Mouse (Mus musculus) forebrain, postnatal 0 days (tissue): ENCODE data around the gene Cdc42se1. TPM values are rescaled to one million over a fixed set of nuclear protein-coding genes. Genes with fewer than 3 reads are reported as not detected.
A peak's percentile ranks its signal among the peaks of the same experiment; 100 is the strongest.

Experiments used
- ATAC-seq: fragments of 200-750 bp; cut with Nextera tagmentation; 2 replicates; pipeline ENCODE4 v1.8.0; 2017; ENCODE audit warnings: mild to moderate bottlenecking, moderate library complexity
- DNase-seq: peaks from one replicate; pipeline ENCODE4 v3.0.0-alpha.2; 2015
- H3K27ac ChIP-seq: fragments of 300-500 bp; sonication (generic); 2 replicates; pipeline ENCODE4 v1.5.1; 2014; ENCODE audit warnings: low read depth, mild to moderate bottlenecking, antibody characterized with exemption, low read length, moderate library complexity, mixed read lengths
- H3K27me3 ChIP-seq: fragments of 300-500 bp; sonication (generic); 2 replicates; pipeline ENCODE4 v1.6.1; 2014; ENCODE audit warnings: mild to moderate bottlenecking, low read length, mixed read lengths; ENCODE audit not compliant: insufficient read depth
- H3K36me3 ChIP-seq: fragments of 300-500 bp; sonication (generic); 2 replicates; pipeline ENCODE4 v1.6.1; 2014; ENCODE audit warnings: mild to moderate bottlenecking, moderate library complexity; ENCODE audit not compliant: insufficient read depth
- H3K4me1 ChIP-seq: fragments of 300-500 bp; sonication (generic); 2 replicates; pipeline ENCODE4 v1.6.1; 2014; ENCODE audit warnings: antibody characterized with exemption; ENCODE audit not compliant: insufficient read depth
- H3K4me2 ChIP-seq: fragments of 300-500 bp; sonication (generic); 2 replicates; pipeline ENCODE4 v1.6.1; 2014; ENCODE audit warnings: low read depth, mild to moderate bottlenecking, moderate library complexity
- H3K4me3 ChIP-seq: fragments of 300-500 bp; sonication (generic); 2 replicates; pipeline ENCODE4 v1.5.1; 2014; ENCODE audit warnings: low read depth, low read length, mixed read lengths
- H3K9ac ChIP-seq: fragments of 300-500 bp; sonication (generic); 2 replicates; pipeline ENCODE4 v1.6.1; 2014; ENCODE audit warnings: mild to moderate bottlenecking
- H3K9me3 ChIP-seq: fragments of 300-500 bp; sonication (generic); 2 replicates; pipeline ENCODE4 v1.6.1; 2016; ENCODE audit warnings: low read length
- CTCF ChIP-seq: sonication (generic); IDR thresholded peaks from 2 replicates; pipeline ENCODE4 v1.5.1; 2016; ENCODE audit warnings: antibody characterized with exemption, control low read depth, low read depth
- WGBS: fragments of 180-500 bp; shearing (Covaris S2); extraction: QIAGEN DNeasy Blood & Tissue Kit; methylation state at CpG from one replicate; pipeline ENCODE4 v1.1.7; 2014; 5-methylcytosine and 5-hydroxymethylcytosine counted together
- polyA plus RNA-seq: library from polyadenylated mRNA; unstranded; fragments of >200 nt; fragmentation: Nextera tagmentation; extraction: Ambion mirVana; gene quantifications from 2 replicates; pipeline ENCODE4 v1.2.1, GENCODE M21; 2015
- total RNA-seq: library from RNA; depleted of rRNA; stranded (reverse); fragments of >200 nt; gene quantifications from 2 replicates; pipeline ENCODE4 v1.2.3, GENCODE M21; 2014; rRNA removed

The Cdc42se1 gene
- total RNA-seq = 55.7 and 68.0 TPM in 2 replicates
- polyA plus RNA-seq = 54.2 and 54.9 TPM in 2 replicates

DNA sequence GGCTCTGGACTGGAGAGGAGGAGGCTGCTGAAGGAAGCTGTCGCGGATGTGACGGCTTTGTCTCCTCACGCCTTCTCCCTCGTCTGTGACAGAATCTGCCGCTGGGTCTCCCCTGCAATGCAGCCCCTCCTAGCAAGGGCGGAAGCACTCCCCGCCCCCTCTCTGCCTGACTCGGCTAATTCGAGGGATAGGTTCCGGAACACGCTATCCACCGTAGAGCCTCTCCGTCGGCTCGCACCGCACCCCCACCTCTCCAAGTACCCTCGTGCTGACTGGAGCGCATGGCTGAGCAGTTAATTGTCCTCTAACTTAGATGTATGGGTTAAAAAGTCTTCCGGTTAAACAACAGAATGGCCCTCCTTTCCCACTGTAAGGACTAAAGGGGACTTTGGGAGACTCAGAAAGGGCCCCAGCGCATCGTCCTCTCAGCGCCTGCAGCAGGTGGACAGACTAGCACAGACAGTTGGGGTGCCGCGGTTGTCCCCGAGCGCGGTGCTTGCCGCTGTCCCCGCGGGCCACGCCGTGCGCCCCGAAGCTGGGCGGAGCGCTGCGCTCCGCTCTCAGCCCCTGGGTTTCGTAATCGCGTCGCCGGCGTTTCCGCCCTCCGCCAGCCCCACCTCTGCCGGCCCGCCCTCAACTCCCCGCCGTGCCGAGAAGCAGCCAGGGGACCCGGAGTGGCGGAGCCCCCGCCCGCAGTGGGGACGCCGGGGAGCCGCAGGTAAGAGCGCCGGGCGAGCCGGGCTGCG, at the start of gene Cdc42se1:
TSS of gene Cdc42se1 (plus strand) at position 585 of the 746 bp plus-strand sequence.
- ATAC-seq (peak; percentile 93), DNase-seq (peak; percentile 96)
- Histone ChIP-seq H3K4me2 (peak within 1 kb of the TSS; percentile 89), H3K9me3 (no peaks in the 10 kb centered on the region), H3K36me3 (peaks cover 34% of the 10 kb centered on the region), H3K4me1 (peaks cover 26% of the 10 kb centered on the region), H3K9ac (peak within 1 kb of the TSS; percentile 87), H3K27ac (peak within 1 kb of the TSS; percentile 98), H3K4me3 (peak within 1 kb of the TSS; percentile 84), H3K27me3 (no peaks in the 10 kb centered on the region)
- WGBS = 1% methylated on average over 64 of the region's 64 CpGs
- TF ChIP-seq CTCF = no peak; the same call in 1 of the 2 replicates

DNA sequence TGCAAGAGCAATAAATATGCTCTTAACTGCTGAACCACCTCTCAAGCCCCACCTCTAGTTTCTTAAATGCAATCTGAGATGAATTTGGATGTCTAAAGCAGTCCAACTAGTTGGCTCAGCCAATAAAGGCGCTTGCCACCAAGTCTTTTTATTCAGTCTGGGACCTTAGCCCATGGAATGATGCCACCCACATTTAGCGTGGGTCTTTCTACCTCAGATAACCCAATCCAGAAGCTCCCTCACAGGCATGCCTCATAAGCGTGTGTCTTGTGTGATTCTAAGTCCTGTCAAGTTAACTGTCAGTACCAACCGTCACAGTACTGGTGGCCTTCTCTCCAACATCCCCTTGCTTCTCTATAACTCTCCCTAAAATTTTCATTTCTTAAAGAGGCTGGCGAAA, 49.6 kb upstream of the Cdc42se1 start:
- WGBS = 61% methylated on average over 5 of the region's 5 CpGs
- no peak overlapping the region for H3K9ac ChIP-seq
- no peaks in the 10 kb centered on the region for H3K4me1 ChIP-seq
- no peak overlapping the region for H3K4me2 ChIP-seq
- H3K4me3 ChIP-seq = no peak overlapping the region
- no peak for TF ChIP-seq CTCF
- peaks cover 4% of the 10 kb centered on the region; the same call in 1 of the 2 replicates for H3K36me3 ChIP-seq
- no peaks in the 10 kb centered on the region for H3K27me3 ChIP-seq
- ATAC-seq (peak; percentile 36), DNase-seq (peak; percentile 59)
- H3K9me3 ChIP-seq = no peaks in the 10 kb centered on the region
- no peak overlapping the region for H3K27ac ChIP-seq

DNA sequence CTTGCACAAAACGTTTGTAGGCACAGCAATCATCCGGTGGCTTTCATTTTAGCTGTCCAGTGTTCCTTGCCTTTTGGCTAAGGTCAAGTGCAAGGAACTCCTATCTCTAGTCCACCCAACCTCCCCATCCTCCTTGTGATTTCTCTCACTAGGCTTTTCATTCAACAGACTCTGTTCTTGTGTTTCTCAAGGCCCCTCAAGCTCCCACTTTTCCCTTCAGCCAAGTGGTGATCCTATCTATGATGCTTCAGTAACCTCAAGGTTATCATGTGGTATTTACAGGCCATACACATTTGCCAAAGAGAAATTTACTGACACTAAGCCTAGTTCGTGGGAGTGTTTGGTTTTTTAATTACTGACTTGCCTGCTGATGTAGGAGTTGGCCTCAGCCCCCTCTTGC, 48.6 kb upstream of the Cdc42se1 start:
- no peak overlapping the region for H3K27ac ChIP-seq
- 0 out of 2 replicates have a peak, but pooled peaks cover 4% of the 10 kb centered on the region for H3K36me3 ChIP-seq
- no peaks in the 10 kb centered on the region for H3K4me1 ChIP-seq
- ATAC-seq (no peak), DNase-seq (no peak)
- no peak overlapping the region for H3K9ac ChIP-seq
- no peak overlapping the region for H3K4me3 ChIP-seq
- no peak for TF ChIP-seq CTCF
- WGBS = 68% methylated on average over 3 of the region's 3 CpGs
- H3K9me3 ChIP-seq = no peaks in the 10 kb centered on the region
- no peaks in the 10 kb centered on the region for H3K27me3 ChIP-seq
- no peak overlapping the region for H3K4me2 ChIP-seq

DNA sequence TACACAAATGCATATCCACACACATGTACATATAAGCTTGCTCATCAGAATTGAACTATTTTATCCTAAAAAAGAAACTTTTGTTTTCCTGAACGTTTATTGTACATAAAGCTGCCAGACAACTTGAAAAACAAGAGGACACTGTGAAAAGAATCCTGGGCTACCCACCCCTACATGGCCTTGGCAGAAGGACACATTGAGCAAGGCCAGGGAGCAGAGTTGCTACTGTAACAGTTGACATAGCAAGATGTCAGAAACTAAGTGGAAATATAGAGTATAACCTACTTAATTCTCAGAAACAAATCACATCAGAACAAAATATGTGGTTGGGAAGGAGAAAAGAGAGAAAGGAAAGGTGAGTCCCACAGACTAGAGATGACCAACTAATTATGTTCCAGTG, 46.7 kb upstream of the Cdc42se1 start:
- 51% methylated on average over 1 of the region's 1 CpGs for WGBS
- Histone ChIP-seq H3K4me1 (no peaks in the 10 kb centered on the region), H3K9me3 (no peaks in the 10 kb centered on the region), H3K27ac (no peak overlapping the region), H3K27me3 (no peaks in the 10 kb centered on the region), H3K4me3 (no peak overlapping the region), H3K9ac (no peak overlapping the region), H3K36me3 (peaks cover 6% of the 10 kb centered on the region; the same call in 1 of the 2 replicates), H3K4me2 (no peak overlapping the region)
- DNase-seq (no peak), ATAC-seq (no peak)
- no peak for TF ChIP-seq CTCF

DNA sequence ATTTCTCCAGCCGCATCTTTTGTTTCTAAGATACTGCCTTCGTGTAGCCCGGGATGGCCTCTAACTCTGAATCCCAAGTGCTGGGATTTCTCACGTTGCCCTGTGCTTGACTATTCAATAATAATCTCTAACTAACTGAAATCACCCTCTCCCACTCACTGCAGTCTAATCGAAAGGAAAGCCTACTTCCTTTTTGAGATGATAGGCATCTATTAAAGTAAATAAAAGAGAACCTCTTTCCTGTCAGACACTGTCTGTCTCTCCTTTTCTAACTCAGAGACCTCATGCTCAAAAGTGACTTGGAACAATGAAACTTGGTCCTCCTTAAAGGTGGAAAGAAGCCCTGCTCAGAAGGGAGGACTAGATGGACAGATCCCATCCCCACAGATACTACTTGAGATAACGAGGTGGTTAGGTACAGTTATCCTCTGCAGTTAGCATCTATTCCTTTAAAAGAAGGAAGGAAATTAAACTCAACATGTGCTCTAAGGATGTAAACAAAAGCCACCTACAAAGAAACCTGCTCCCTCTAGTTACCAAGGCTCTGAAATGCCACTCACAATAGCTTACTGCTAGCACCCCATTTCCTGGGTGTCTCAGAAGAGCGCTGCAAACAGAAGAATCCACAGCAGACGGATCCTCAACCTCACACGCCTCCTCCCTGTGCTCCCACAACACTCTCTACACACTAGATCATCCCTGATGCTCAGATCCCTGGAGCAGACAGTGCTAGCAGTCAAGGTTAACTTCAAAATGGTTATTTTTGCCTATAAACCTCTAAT, 43.5 kb upstream of the Cdc42se1 start:
- Histone ChIP-seq H3K9me3 (no peaks in the 10 kb centered on the region), H3K36me3 (peaks cover 33% of the 10 kb centered on the region), H3K4me1 (no peaks in the 10 kb centered on the region), H3K27me3 (no peaks in the 10 kb centered on the region), H3K4me2 (no peak overlapping the region), H3K9ac (no peak overlapping the region), H3K4me3 (no peak overlapping the region), H3K27ac (no peak overlapping the region)
- WGBS = 87% methylated on average over 9 of the region's 9 CpGs
- TF ChIP-seq CTCF = no peak
- no peak for DNase-seq
- ATAC-seq = no peak

DNA sequence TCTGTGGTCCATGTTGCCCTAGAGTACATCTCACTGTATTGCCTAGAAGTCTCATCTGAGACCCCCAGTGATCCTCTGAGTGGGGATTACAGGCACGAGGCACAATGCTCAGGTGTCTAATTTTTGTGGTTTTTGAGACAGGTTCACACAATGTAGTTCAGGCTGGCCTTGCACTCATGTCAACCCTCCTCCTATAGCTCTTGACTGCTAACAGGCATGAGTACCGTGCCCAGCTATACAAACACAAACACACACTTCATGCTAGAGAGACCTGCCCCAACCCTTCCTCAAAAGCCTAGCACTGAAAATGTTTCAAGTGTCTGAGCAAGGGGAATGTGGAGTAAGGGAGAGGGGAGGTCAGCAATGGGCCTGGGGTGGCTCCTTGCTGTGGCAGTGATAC, 42.4 kb upstream of the Cdc42se1 start:
- ATAC-seq (no peak), DNase-seq (no peak)
- no peaks in the 10 kb centered on the region for H3K4me1 ChIP-seq
- H3K9me3 ChIP-seq = no peaks in the 10 kb centered on the region
- 93% methylated on average over 2 of the region's 2 CpGs for WGBS
- no peaks in the 10 kb centered on the region for H3K27me3 ChIP-seq
- no peak overlapping the region for H3K9ac ChIP-seq
- H3K4me3 ChIP-seq = no peak overlapping the region
- H3K36me3 ChIP-seq = peaks cover 33% of the 10 kb centered on the region
- no peak for TF ChIP-seq CTCF
- H3K27ac ChIP-seq = no peak overlapping the region
- H3K4me2 ChIP-seq = no peak overlapping the region

DNA sequence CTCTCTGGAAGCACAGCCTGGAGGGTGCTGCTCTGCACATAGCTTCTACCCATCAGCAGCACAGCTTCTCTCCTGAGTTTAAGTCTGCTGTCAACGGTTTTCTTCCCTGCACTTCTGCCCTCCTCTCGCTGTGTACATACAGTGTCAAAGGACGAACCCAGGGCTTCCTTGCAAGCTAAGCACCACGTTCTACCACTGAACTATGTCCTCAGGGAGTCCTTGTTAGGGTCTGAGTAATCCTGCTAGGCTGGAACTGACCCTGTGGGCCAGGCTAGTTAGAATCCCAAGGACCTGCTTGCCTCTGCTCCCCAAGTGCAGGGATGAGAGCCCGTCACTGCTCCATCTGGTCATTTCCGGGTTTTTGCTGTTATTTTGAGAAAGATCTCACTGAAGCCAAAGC, 41.6 kb upstream of the Cdc42se1 start:
- no peak for TF ChIP-seq CTCF
- H3K36me3 ChIP-seq = peaks cover 33% of the 10 kb centered on the region
- no peak overlapping the region for H3K27ac ChIP-seq
- H3K4me2 ChIP-seq = no peak overlapping the region
- ATAC-seq = no peak
- H3K4me1 ChIP-seq = no peaks in the 10 kb centered on the region
- H3K27me3 ChIP-seq = no peaks in the 10 kb centered on the region
- H3K9ac ChIP-seq = no peak overlapping the region
- no peak overlapping the region for H3K4me3 ChIP-seq
- no peak for DNase-seq
- WGBS = 89% methylated on average over 6 of the region's 6 CpGs
- H3K9me3 ChIP-seq = no peaks in the 10 kb centered on the region
